Mouse (Mus musculus) liver, embryonic 14.5 days (tissue): Measurements from ENCODE around the gene Xirp1. TPM values are rescaled to one million over a fixed set of nuclear protein-coding genes. Genes with fewer than 3 reads are reported as not detected.

Source experiments
- ATAC-seq: fragments of 200-750 bp; cut with Nextera tagmentation; 2 replicates; pipeline ENCODE4 v1.8.0; 2017; ENCODE audit warnings: moderate number of reproducible peaks, mild to moderate bottlenecking, moderate library complexity; ENCODE audit not compliant: insufficient read depth
- DNase-seq, 3 experiments: peaks; one replicate each; pipeline ENCODE4 v3.0.0-alpha.2; 2012 to 2013; ENCODE audit warnings: low read depth in 3 of 3, low spot score in 3 of 3
- H3K27ac ChIP-seq: fragments of 300-500 bp; sonication (generic); 2 replicates; pipeline ENCODE4 v1.5.1; 2014; ENCODE audit warnings: moderate library complexity, mild to moderate bottlenecking, control low read depth, inconsistent platforms
- H3K27me3 ChIP-seq: fragments of 300-500 bp; sonication (generic); 2 replicates; pipeline ENCODE4 v1.6.1; 2014; ENCODE audit warnings: mild to moderate bottlenecking, low read length, moderate library complexity; ENCODE audit not compliant: control insufficient read depth, insufficient read depth
- H3K36me3 ChIP-seq: fragments of 300-500 bp; sonication (generic); replicated peaks from 2 replicates; pipeline ENCODE4 v1.6.1; 2014; ENCODE audit warnings: low read depth; ENCODE audit not compliant: control insufficient read depth, insufficient read depth
- H3K4me1 ChIP-seq, 2 experiments: fragments of 200-500 bp in 1 of 2; fragments of 300-500 bp in 1 of 2; sonication (generic) in 1 of 2; replicated peaks; 2 replicates each; pipeline ENCODE4 v1.6.1; 2012 to 2014; ENCODE audit warnings: antibody characterized with exemption in 1 of 2, inconsistent platforms in 1 of 2, low read length in 1 of 2; ENCODE audit not compliant: control insufficient read depth in 2 of 2, insufficient read depth in 2 of 2
- H3K4me2 ChIP-seq: fragments of 300-500 bp; sonication (generic); 2 replicates; pipeline ENCODE4 v1.6.1; 2014; ENCODE audit warnings: low read depth, mild to moderate bottlenecking, control low read depth, moderate library complexity
- H3K4me3 ChIP-seq, 2 experiments: fragments of 200-500 bp in 1 of 2; fragments of 300-500 bp in 1 of 2; sonication (generic) in 1 of 2; 2 replicates each; pipeline ENCODE4 v1.5.1; 2012 to 2014; ENCODE audit warnings: low read depth in 2 of 2, low read length in 2 of 2, mild to moderate bottlenecking in 2 of 2, control low read depth in 1 of 2, inconsistent platforms in 1 of 2, moderate library complexity in 1 of 2; ENCODE audit not compliant: insufficient read depth in 1 of 2
- H3K9ac ChIP-seq: fragments of 300-500 bp; sonication (generic); replicated peaks from 2 replicates; pipeline ENCODE4 v1.6.1; 2014; ENCODE audit warnings: mild to moderate bottlenecking, control low read depth, moderate library complexity
- H3K9me3 ChIP-seq: fragments of 300-500 bp; sonication (generic); 2 replicates; pipeline ENCODE4 v1.6.1; 2016; ENCODE audit warnings: low read length, mixed read lengths; ENCODE audit not compliant: control insufficient read depth
- CTCF ChIP-seq: IDR thresholded peaks from 2 replicates; pipeline ENCODE4 v1.5.1; 2016; ENCODE audit warnings: antibody characterized with exemption, low read depth, control low read depth
- EP300 ChIP-seq: IDR thresholded peaks from 2 replicates; pipeline ENCODE4 v1.6.1; 2016; ENCODE audit warnings: antibody characterized with exemption, low read depth
- WGBS: fragments of 180-500 bp; shearing (Covaris S2); extraction: QIAGEN DNeasy Blood & Tissue Kit; methylation state at CpG from one replicate; pipeline ENCODE4 v1.1.7; 2014; ENCODE audit not compliant: insufficient replicate concordance; 5-methylcytosine and 5-hydroxymethylcytosine counted together
- polyA plus RNA-seq, 2 experiments: library from polyadenylated mRNA; depleted of rRNA in 1 of 2; stranded (reverse) in 1 of 2; unstranded in 1 of 2; fragments of >200 nt; fragmentation: Nextera tagmentation in 1 of 2; extraction: Ambion mirVana in 1 of 2; gene quantifications; 2 replicates each; pipeline versions ENCODE4 v1.2.1 to v1.2.3; 2012 to 2014

Gene Xirp1
- polyA plus RNA-seq, 2 experiments: not detected

DNA sequence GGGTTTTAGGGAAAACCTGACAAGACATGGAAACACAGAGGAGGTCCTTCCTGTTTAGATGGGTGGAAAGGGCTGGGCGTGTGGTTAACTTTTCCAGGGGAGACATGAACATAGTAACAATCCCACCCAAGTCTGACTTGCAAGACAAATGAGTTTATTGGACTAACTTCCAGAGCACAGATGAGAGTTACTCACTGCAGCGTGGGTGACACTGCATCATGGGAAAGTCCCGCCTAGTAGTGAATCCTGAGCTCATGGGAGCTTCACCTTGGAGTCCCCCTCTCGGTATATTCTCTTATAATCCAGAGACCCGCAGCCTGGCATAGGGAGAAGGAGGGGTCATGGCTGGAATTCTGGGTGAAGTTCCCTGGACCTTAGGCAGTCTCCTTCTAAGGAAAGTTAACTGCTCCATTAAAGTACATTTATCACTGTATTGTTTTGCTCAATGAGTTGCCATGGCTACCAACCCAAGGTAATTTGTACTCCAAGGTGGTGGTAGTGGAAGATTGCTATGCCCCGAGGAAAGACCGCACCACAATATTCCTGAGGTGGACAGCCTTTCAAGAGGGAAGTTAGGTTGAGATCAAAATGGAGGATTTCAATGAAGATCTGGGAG is 14.1 kb downstream of the Xirp1 start:
- ATAC-seq: no peak
- no peak for TF ChIP-seq CTCF
- TF ChIP-seq EP300: no peak
- no peaks in the 10 kb centered on the region for H3K9me3 ChIP-seq
- 60% methylated on average over 7 of the region's 7 CpGs for WGBS
- no peak overlapping the region for H3K27ac ChIP-seq
- no peaks in the 10 kb centered on the region for H3K36me3 ChIP-seq
- no peak overlapping the region for H3K9ac ChIP-seq
- H3K4me1 ChIP-seq: peaks cover 0 to 6% of the 10 kb centered on the region in 2 experiments; a peak in 1 of 4 replicates
- no peak overlapping the region for H3K4me2 ChIP-seq
- H3K27me3 ChIP-seq: no peaks in the 10 kb centered on the region
- H3K4me3 ChIP-seq: no peak overlapping the region
- no peak for DNase-seq

DNA sequence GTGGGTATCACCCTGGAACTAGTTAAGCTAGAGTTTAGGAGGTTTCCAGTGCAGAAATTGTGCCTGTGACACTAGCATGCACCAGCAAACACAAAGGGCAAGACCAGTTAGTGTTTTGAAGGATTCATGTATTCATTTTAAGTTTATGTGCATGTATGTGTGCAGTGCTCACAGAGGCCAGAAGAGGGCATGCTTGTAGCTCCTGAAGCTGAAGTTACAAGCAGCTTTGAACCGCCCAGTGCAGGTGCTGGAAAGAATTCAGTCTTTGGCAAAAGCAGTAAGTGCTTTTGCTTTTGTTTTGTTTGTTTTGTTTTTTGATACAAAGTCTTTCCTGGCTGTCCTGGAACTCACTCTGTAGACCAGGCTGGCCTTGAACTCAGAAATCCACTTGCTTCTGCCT is 15.6 kb downstream of the Xirp1 start:
- WGBS: 67% methylated on average over 1 of the region's 1 CpGs
- H3K4me1 ChIP-seq: peaks cover 0 to 11% of the 10 kb centered on the region in 2 experiments; a peak in 2 of 4 replicates

DNA sequence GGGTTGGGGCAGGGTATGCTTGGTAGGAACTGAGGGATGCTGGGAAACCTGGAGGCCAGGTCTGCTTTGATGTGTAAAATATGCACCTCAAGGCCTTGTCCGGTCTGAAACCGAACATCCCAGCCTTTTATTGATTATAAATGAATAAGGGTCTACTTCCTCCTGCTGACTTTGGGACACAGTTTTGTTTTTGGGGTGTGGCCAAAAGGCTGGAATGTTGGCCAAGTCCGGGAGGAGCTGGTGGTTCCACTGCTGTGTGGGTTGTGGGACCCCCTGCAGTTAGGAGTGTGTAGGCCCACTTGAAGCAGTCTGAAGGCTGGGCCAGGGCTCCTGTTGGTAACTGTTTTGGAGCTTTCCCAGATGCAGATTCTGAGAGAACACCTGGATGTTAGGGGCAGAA is 17.5 kb downstream of the Xirp1 start:
- Histone ChIP-seq H3K4me2 (no peak overlapping the region), H3K9me3 (no peaks in the 10 kb centered on the region), H3K4me3 (no peak overlapping the region), H3K36me3 (no peaks in the 10 kb centered on the region), H3K27ac (no peak overlapping the region), H3K27me3 (no peaks in the 10 kb centered on the region), H3K4me1 (peaks cover 9 to 26% of the 10 kb centered on the region in 2 experiments), H3K9ac (no peak overlapping the region)
- ATAC-seq (no peak), DNase-seq (no peak)
- 72% methylated on average over 3 of the region's 3 CpGs for WGBS
- TF ChIP-seq EP300 (no peak), CTCF (no peak)

More for the DNA sequence above, 15.6 kb downstream of the Xirp1 start:
- Histone ChIP-seq H3K27ac (no peak overlapping the region), H3K36me3 (no peaks in the 10 kb centered on the region), H3K4me3 (no peak overlapping the region), H3K27me3 (no peaks in the 10 kb centered on the region), H3K9me3 (no peaks in the 10 kb centered on the region), H3K9ac (no peak overlapping the region), H3K4me2 (no peak overlapping the region)
- TF ChIP-seq EP300: no peak
- TF ChIP-seq CTCF: 0 out of 2 replicates have a peak, but pooled peaks have one; percentile 7
- ATAC-seq (no peak), DNase-seq (no peak)

DNA sequence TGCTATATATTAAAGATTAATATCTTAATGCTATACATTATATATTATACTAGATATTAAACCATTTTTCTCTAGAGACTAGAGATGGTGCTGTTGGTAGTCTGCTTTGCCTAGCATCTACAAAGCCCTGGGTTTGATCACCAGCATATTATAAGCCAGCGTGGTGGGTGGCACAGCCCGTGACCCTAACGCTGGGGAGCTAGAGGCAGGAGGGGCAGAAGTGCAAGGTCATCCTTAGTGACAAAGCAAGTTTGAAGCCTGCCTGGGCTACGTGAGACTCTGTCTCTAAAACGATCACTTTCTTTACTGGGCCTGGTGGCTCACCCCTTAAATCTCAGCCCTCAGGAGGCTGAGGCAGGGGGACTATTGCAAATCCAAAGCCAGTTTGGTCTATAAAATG is 20.5 kb downstream of the Xirp1 start:
- no peak overlapping the region for H3K9ac ChIP-seq
- WGBS: 40% methylated on average over 5 of the region's 5 CpGs
- ATAC-seq (no peak; the same call in 1 of the 2 replicates), DNase-seq (no peak)
- no peaks in the 10 kb centered on the region for H3K36me3 ChIP-seq
- no peaks in the 10 kb centered on the region for H3K27me3 ChIP-seq
- no peak overlapping the region for H3K4me3 ChIP-seq
- H3K9me3 ChIP-seq: no peaks in the 10 kb centered on the region
- TF ChIP-seq EP300: no peak
- TF ChIP-seq CTCF: no peak
- peaks cover 9 to 27% of the 10 kb centered on the region in 2 experiments for H3K4me1 ChIP-seq
- peak overlapping the region; percentile 24 for H3K4me2 ChIP-seq
- no peak overlapping the region for H3K27ac ChIP-seq

DNA sequence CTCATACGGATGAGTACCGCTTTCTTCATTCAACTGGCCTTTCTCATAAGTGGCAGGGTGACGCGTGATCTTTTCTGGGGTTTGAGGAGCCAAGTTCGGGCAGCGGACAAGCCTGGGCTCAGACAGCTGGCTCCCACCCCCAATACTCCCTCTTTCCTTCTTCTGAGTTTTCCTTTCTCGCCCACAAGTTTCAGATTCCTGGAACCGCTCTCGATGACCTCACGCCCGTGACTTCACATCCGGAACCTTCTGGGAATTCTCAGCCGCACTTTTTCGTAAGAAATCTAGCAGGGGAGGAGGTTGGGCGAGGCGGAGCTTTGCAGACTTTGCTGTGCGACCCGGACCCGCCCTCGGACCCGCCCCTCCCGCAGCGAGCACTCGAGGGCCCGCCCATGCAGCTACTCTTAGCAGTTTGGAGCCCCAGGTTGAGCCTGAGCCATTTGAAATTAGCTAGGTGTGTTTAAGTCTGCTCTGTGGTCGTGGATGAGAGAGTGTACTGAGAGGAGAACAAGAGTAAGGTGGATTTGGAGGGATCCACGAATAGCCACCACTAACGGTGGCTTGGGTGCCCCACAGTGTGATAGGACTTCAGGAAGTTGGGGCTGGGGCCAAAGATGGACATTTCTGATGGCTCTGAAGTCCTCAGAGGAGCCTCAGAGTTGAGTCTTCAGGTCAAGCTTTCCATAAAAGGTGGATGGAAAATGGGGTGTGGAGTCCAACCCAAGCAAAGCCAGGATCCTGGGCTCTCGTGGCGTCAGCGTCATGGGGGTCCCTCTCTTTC is 21.3 kb downstream of the Xirp1 start:
- no peaks in the 10 kb centered on the region for H3K36me3 ChIP-seq
- 7% methylated on average over 31 of the region's 31 CpGs for WGBS

More for the DNA sequence above, 21.3 kb downstream of the Xirp1 start:
- H3K4me2 ChIP-seq: peak overlapping the region; percentile 70
- DNase-seq (peak; percentile 55 to 87 (median 64)), ATAC-seq (peak; percentile 90)
- peak overlapping the region; percentile 21; the same call in 1 of the 2 replicates for H3K27ac ChIP-seq
- no peaks in the 10 kb centered on the region for H3K27me3 ChIP-seq
- H3K9ac ChIP-seq: peak overlapping the region; percentile 50
- peak overlapping the region; percentile 34 to 69 for H3K4me3 ChIP-seq
- H3K9me3 ChIP-seq: no peaks in the 10 kb centered on the region
- peaks cover 9 to 27% of the 10 kb centered on the region in 2 experiments for H3K4me1 ChIP-seq
- TF ChIP-seq CTCF: no peak
- no peak for TF ChIP-seq EP300
